Mouse (Mus musculus): Measurements from ENCODE around the gene Nudt12. TPM values are rescaled to one million over a fixed set of nuclear protein-coding genes. Genes with fewer than 3 reads are reported as not detected.

Gene Nudt12
- polyA plus RNA-seq, 1 experiment from 2014 or later = 2.8 TPM

DNA sequence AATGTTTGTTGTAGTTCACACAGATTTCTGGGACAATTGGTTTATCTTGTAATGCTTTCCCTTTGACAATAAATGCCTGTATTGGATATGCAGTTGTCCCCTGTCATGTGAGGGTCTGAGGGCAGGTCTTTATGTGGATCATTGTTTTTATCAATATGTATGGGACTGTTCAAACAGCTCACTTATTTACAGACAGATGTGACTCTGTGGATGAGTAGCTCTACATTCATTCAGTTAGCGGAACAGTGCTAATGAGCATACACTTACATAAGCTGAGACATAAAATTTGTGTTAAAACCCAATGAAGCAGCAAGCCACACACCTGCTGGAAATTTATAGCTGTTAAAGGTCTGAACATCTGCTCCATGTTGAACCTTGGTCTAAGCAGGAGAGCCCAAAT is 56.1 kb downstream of the Nudt12 start:
- 83% methylated on average over 1 of the region's 1 CpGs for WGBS
- no peak for TF ChIP-seq CTCF (IDR thresholded peaks at IDR 0.05; ENCODE audit: low read depth)
- H3K4me2 ChIP-seq (replicated peaks; ENCODE audit: low read depth) = no peak overlapping the region
- H3K9me3 ChIP-seq (ENCODE audit: control insufficient read depth) = no peaks in the 10 kb centered on the region
- no peak overlapping the region for H3K4me3 ChIP-seq (ENCODE audit: low read depth, low read length)
- ATAC-seq = no peak
- no peaks in the 10 kb centered on the region for H3K27me3 ChIP-seq (replicated peaks; ENCODE audit: control insufficient read depth, insufficient read depth, low read length)
- H3K9ac ChIP-seq (ENCODE audit: low read depth, low read length) = no peak overlapping the region
- no peak overlapping the region for H3K27ac ChIP-seq (ENCODE audit: low read depth, low read length)
- no peaks in the 10 kb centered on the region for H3K4me1 ChIP-seq (replicated peaks; ENCODE audit: control insufficient read depth, insufficient read depth, low read length)
- H3K36me3 ChIP-seq (ENCODE audit: control insufficient read depth, insufficient read depth) = no peaks in the 10 kb centered on the region

Other genes starting within 250 kb of the Nudt12 start
- not detected in 2 replicates for gene Pdzph1, start 22.0 kb downstream of the Nudt12 start, polyA plus RNA-seq (2015; fragmentation: Nextera tagmentation; extraction: Ambion mirVana)